Mouse (Mus musculus) kidney, adult 2 months (tissue): ENCODE results near the gene Rap1gap.

Source experiments
- CTCF ChIP-seq: fragments of 200-500 bp; conservative IDR thresholded peaks from 2 replicates; pipeline ENCODE4 v1.5.1; 2011; ENCODE audit warnings: low read depth, mild to moderate bottlenecking, control low read depth, low read length, moderate library complexity, mixed read lengths; ENCODE audit not compliant: insufficient read depth, insufficient read length
- POLR2A ChIP-seq: fragments of 200-500 bp; IDR thresholded peaks from one replicate; pipeline ENCODE4 v1.6.1; 2011; ENCODE audit warnings: low read depth, low read length, control low read depth

- TF ChIP-seq POLR2A (no peak), CTCF (no peak)
Observed at GRCm38 (mm10) chr4:137678568-137678967, 14.0 kb downstream of the Rap1gap start.
